Mouse (Mus musculus) lung, postnatal 25 days (tissue): ENCODE results near the gene Bpnt1.

Experiments
- DNase-seq: peaks from one replicate; pipeline ENCODE4 v3.0.0; 2022; ENCODE audit warnings: low spot score

Gene Bpnt1

DNA sequence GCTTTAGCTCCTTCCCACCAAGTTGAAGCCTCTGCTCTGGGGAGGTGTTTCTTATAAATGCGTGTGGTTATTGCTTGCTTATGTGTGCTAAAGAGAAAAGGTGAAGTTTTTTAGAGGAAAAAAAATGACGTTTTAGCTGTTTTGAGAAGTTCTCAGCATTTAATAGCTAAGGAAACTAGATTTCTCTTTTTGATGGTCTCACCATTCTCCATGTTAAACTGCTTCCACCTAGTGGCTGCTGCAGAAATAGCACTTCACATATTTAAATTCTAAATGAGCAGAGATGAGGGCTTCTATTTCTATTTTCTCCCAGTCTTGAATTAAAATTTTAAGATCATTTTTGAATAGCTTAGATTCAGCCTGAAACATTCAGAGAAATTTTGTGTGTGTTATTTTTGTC, 72.1 kb downstream of the Bpnt1 start:
- DNase-seq, result peak; percentile 21

DNA sequence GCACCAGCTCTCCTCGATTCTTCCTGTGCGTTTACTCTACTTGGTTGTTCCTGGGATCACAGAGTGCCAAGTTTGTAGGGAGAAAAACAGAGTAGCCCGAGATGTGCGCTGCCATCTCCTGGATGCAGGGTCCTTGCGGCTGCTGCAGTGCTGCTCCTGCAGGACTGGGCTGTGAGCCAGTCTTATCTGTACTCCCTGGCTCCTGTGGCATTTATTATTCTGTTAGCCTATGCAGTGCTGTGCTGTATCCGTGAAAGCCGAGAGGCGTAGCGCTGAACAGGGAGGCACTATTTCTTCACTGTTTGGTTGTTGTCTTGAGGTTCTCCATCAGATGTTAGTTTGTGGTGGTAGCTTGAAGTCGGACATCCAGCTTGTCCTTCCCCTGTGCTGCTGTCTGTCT, 74.0 kb downstream of the Bpnt1 start:
- DNase-seq, result no peak
